Mouse (Mus musculus): ENCODE results near the gene Rpp30. TPM values are rescaled to one million over a fixed set of nuclear protein-coding genes. Genes with fewer than 3 reads are reported as not detected.

Gene Rpp30
- total RNA-seq, 1 experiment from 2014 or later = 35.4 TPM

DNA sequence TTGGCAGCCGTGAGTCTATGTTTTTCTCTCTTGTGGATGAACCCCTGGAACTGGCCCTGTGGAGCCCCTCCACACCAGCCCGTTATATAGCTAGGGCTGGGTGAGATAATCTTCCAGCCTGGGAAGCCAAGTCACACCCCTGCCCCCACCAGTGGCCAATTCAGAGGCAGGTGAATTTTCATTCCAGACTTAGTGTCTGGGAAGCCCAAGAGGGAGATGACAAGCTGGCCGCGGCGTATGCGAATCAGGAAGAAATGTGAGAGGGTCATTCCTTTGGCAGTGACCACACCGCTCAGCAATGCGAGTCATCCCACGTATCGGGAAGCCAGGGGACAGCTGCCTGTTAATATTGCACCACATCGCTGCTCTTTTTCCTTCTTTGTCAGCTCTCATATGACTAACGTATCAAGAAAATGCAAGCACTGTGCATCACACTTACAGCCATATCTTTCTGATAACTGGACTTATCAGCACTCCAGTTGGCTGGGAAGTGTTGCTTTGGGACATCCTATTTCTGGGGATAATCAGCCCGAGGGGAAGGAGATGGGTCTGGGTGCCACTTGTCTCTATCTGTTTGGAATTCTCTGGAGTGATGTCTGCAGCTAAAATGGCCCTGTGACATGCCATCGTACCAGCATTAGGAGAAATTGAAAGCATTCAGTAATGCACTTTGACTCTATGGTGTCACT lies 36.4 kb downstream of the Rpp30 start, which contains the start of gene Ankrd1:
Gene Ankrd1, minus strand, starts transcription at position 317 of the 689 bp plus-strand sequence.
- ATAC-seq (replicated peaks; ENCODE audit: insufficient number of reproducible peaks, low FRiP score, low TSS enrichment, poor library complexity, severe bottlenecking) = no peak

DNA sequence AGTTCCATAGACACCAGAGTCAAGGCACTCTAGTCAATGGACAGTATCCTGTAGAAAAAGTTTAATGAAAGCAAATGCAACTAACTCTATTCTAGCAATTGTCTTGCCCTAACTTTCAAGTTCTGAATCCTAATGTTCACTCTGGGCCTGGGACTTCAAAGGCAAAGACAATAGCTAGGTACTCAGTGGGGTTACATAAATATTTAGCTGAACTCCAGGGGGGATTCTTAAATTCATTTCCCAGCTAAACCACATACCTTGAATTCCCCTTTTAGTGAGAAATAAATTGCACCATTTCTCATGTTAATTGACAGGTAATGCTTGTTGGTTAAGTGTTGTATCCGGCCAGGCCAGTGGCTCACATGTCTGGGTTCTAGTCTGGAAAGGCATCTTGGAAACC lies 40.7 kb downstream of the Rpp30 start:
- no peak for ATAC-seq (replicated peaks; ENCODE audit: insufficient number of reproducible peaks, low FRiP score, low TSS enrichment, poor library complexity, severe bottlenecking)

DNA sequence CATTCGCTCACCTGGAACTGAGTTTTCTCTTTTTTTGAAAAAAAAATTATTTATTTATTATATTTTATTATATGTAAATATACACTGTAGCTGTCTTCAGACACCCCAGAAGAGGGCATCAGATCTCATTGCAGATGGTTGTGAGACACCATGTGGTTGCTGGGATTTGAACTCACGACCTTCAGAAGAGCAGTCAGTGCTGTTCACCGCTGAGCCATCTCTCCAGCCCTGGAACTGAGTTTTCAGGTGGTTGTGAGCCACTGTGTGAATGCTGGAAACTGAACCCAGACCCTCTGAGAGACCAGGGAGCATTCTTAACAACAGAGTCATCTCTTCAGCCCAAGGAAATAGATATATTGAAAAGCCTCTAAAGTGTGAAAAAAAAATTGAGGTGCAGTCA lies 44.9 kb downstream of the Rpp30 start:
- no peak for ATAC-seq (replicated peaks; ENCODE audit: insufficient number of reproducible peaks, low FRiP score, low TSS enrichment, poor library complexity, severe bottlenecking)

DNA sequence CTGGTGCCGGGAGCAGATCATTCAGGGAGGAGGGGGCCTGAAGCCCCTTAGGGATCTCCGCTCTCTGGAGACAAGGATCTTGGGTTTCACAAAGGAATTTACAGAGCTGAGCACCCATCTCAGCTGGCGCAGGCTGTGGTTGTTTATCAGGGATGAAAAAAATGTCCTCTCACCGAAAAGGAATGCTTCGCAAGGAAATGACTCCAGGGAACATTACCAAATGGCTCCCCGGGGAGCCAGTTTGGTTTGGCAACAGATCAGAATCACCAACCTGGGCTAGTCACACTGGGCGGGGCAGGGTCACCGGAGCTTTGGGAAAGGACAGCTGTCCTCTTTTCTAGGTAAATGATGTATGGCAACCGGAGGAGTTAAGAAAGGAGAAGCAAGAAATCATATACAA lies 45.7 kb downstream of the Rpp30 start:
- ATAC-seq (replicated peaks; ENCODE audit: insufficient number of reproducible peaks, low FRiP score, low TSS enrichment, poor library complexity, severe bottlenecking) = no peak

DNA sequence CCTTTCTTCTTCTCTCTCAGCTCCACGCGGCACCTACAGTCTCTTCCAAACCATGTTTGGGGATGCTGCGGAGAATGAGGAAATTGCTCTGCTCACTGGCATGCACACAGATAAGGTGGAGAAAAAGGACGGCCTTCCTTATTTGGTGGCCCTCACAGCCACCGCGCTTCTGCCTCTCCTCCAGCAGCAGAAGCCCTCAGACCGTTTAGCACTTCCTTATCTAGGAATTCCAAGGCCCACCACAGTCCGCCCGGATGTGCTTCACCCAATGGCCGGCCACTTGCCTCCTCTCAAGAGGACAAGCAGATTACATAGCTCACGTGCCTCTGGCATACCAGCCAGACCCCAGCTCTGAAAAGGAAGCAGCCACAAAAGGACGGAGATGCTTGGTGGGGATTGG lies 46.1 kb downstream of the Rpp30 start:
- no peak for ATAC-seq (replicated peaks; ENCODE audit: insufficient number of reproducible peaks, low FRiP score, low TSS enrichment, poor library complexity, severe bottlenecking)

DNA sequence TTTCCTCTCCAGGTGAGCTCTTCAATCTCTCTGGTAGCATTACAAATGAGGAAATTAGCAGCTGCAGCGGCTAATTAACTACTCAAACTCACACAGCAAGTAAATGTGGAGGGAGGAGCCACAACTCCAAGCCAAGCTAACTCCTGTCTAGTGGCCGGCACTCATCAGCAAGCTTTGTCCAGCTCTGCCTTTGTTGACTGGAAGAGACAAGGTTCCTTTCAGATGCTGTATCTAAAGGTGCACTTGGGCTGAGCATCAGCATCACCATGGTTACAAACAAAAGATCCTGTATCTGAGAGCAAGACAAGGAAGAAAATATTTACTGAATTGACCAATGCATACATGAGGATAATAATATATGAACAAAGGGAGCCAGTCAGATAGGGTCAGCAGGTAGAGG lies 46.7 kb downstream of the Rpp30 start:
- no peak for ATAC-seq (replicated peaks; ENCODE audit: insufficient number of reproducible peaks, low FRiP score, low TSS enrichment, poor library complexity, severe bottlenecking)

DNA sequence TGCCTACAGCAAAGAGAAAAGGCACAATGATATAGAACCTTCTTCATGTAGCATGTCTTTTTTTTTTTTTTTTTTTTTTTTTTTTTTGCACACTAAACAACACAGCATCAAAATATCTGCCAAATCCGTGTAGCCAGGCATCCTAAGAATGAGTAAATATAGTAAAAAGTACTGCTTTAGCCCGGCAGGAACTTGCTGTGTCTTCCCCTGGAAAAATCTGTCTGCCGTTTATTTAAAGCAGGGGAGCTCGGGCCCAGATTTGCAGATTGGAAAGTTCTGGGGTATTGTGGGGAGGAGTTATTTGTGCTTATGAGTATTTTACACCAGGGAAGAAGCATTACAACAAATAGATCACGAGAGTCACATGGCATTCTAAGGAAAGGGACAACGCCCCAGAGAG lies 48.5 kb downstream of the Rpp30 start:
- ATAC-seq (replicated peaks; ENCODE audit: insufficient number of reproducible peaks, low FRiP score, low TSS enrichment, poor library complexity, severe bottlenecking) = no peak

DNA sequence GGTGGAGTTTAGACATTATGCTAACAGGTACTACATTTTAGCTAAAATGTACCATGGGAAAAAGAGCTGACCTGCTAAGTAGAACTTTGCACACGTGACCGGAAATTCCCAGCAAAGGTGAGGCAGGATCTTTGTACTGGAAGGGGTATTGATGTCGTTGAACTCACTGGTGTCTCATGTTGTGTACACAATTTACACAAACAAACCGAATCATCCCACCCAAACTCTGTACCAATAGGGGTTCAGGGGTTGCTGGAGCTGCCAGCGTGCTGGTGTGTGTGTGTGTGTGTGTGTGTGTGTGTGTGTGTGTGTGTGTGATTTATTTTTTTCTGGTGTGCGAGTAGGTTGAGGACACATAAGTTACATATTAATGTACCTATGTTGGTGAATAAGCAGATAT lies 49.5 kb downstream of the Rpp30 start:
- no peak for ATAC-seq (replicated peaks; ENCODE audit: insufficient number of reproducible peaks, low FRiP score, low TSS enrichment, poor library complexity, severe bottlenecking)

DNA sequence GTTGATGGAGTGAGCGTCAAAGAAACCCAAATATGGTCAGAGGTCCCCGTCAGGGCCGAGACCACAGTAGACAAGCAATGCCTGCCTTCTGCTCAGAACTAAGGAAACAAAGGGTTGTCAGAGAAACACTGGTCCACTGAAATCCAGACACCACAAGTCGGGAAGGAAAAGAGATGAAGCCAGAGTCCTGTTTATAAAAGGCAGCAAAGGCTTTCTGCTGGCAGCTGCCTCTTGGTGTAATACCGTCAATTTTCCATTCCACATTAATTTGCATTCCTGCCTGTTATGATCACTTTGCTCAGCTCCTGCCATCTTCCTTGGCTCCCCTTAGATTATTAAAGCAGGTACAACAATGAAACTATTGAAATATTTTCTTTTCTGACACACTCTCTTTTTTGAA lies 50.2 kb downstream of the Rpp30 start:
- ATAC-seq (replicated peaks; ENCODE audit: insufficient number of reproducible peaks, low FRiP score, low TSS enrichment, poor library complexity, severe bottlenecking) = no peak

DNA sequence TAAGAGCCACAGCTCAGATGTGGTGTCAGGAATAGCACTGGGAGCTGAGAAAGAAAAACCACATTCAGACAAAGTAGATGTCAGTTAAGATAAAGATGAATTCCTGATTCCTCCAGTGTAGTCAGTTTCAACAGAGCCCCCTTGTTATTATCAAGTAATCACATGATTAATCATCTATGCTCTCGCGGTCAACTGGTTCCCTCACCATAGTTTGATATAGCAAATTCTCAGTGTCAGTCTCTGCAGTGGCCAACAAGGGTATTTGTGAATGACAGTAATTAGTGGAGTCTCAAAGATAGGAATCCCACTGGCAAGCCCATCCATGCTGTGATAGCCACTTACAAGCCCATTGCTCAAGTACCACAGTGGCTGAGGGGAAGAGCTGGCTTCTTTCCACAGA lies 60.1 kb downstream of the Rpp30 start:
- no peak for ATAC-seq (replicated peaks; ENCODE audit: insufficient number of reproducible peaks, low FRiP score, low TSS enrichment, poor library complexity, severe bottlenecking)

DNA sequence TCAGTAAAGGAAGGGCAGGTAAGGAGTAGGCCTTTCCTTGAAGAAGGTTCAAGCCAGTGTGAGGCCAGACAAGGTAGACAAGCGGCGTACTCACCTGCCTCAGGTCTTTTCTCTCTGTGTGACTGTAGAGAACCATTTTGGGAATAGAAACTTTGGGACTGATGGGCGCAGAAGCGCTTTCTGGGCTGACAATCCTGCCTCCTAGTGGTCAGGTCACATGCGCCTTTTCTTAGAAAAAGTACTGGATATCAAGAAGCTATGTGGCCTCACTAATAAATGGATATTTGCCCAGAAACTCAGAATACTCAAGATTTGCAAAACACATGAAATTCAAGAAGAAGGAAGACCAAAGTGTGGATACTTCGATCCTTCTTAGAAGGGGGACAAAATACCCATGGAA lies 65.1 kb downstream of the Rpp30 start:
- ATAC-seq (replicated peaks; ENCODE audit: insufficient number of reproducible peaks, low FRiP score, low TSS enrichment, poor library complexity, severe bottlenecking) = no peak

DNA sequence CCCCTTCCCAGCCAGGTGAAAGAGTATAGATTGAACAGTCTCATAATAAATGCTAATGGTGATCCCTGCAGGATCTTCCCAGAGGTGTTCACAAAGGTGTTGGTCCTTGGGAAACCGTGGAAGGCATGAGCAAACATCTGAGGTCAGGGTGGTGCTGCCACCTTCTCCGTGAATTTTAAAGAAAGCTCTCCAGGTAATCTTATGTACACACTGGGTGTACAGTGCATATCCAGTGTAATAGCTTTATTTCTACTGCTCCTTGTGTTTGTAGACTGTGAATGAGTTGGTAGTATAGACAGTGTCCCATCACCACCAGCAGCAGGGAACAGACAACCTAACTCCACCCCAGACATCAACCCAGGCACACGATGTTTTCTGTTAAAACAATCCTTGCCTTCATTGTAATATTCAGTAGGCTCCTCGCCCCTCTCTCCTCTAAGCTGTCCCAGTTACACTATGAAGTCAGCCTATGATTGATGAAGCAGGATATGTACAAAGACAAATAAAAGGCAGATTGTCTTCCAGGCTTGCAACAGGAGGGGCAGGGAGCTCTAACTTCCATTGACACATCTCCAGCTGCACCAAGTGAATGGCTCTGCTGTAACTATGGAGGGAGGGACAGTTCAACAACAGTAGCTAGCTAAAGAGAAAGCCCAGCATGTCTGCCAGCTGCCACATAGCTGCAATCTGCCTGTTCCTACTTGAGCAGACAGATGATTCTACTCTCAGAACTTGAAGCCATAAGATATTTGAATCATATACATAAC lies 66.9 kb downstream of the Rpp30 start:
- ATAC-seq (replicated peaks; ENCODE audit: insufficient number of reproducible peaks, low FRiP score, low TSS enrichment, poor library complexity, severe bottlenecking) = no peak

Other genes starting within 250 kb of the Rpp30 start
- not detected in 3 replicates for gene Htr7, start 26.2 kb upstream of the Rpp30 start, total RNA-seq (2017)
- not detected in 3 replicates for gene Ankrd1, start 36.4 kb downstream of the Rpp30 start, total RNA-seq (2017)